Comparison of ENCODE assay signal across 9 mouse cellular contexts in genomic region chr15:82271201-82271600, GRCm38 (mm10). TPM values are rescaled to one million over a fixed set of nuclear protein-coding genes. Genes with fewer than 3 reads are reported as not detected.
DNase-seq lines count a peak whose midpoint lies in the region; ATAC-seq lines count a peak whose summit lies in the region.
"Had no signal": no experiment of that assay in that cellular context is flagged by ENCODE, and none has a peak within 500 bp of the region (broad histone marks: within the 10 kb centered on the region; RNA-seq: fewer than 3 reads in every experiment).

No protein-coding gene starts in this region.

- no peak overlapping the region for H3K4me3 ChIP-seq in hindbrain, embryonic 10.5 days
- no peak overlapping the region for H3K4me3 ChIP-seq in hindbrain, embryonic 16.5 days (ENCODE audit: low read length)
- H3K4me3 ChIP-seq in embryonic facial prominence, embryonic 11.5 days (ENCODE audit: low read depth, low read length): no peak overlapping the region
- no peak overlapping the region for H3K4me3 ChIP-seq in hindbrain, embryonic 13.5 days
- H3K4me3 ChIP-seq in neural tube, embryonic 11.5 days (ENCODE audit: low read depth, low read length): no peak overlapping the region

- H3K4me1 ChIP-seq in hindbrain, embryonic 10.5 days (replicated peaks): peaks cover 74% of the 10 kb centered on the region
- peaks cover 15% of the 10 kb centered on the region for H3K4me1 ChIP-seq in hindbrain, embryonic 16.5 days (ENCODE audit: control insufficient read depth, insufficient read depth, low read depth, low read length)
- H3K4me1 ChIP-seq in embryonic facial prominence, embryonic 11.5 days (ENCODE audit: control insufficient read depth, insufficient read depth, low read length): peaks cover 5% of the 10 kb centered on the region
- peaks cover 53% of the 10 kb centered on the region for H3K4me1 ChIP-seq in hindbrain, embryonic 13.5 days (replicated peaks)
- H3K4me1 ChIP-seq in neural tube, embryonic 11.5 days (ENCODE audit: control insufficient read depth, insufficient read depth, low read length): peaks cover 10% of the 10 kb centered on the region

- peak; percentile 83 for DNase-seq in hindbrain, embryonic 10.5 days (ENCODE audit: low spot score)
- DNase-seq in adrenal gland, postnatal 4 days (ENCODE audit: low spot score in 2 of 2): peak; percentile 44 to 47
- DNase-seq in embryonic facial prominence, embryonic 11.5 days (ENCODE audit: low spot score): peak; percentile 89
- DNase-seq in left cerebral cortex, postnatal 4 days: peak; percentile 91
- peak; percentile 89 for DNase-seq in neural tube, embryonic 11.5 days (ENCODE audit: low spot score)
- peak; percentile 39 for DNase-seq in testis, postnatal 14 days (ENCODE audit: low spot score)

- intact Hi-C loops in left cerebral cortex, postnatal 4 days (cut with DNase I): no loop called here

- peak overlapping the region; percentile 71 for H3K27ac ChIP-seq in hindbrain, embryonic 10.5 days
- no peak overlapping the region for H3K27ac ChIP-seq in hindbrain, embryonic 16.5 days (ENCODE audit: low read depth, low read length)
- H3K27ac ChIP-seq in embryonic facial prominence, embryonic 11.5 days (replicated peaks; ENCODE audit: low read depth, low read length): no peak overlapping the region
- H3K27ac ChIP-seq in hindbrain, embryonic 13.5 days: peak overlapping the region; percentile 62; the same call in 1 of the 2 replicates
- no peak overlapping the region for H3K27ac ChIP-seq in neural tube, embryonic 11.5 days (ENCODE audit: low read depth, low read length)
- H3K27ac ChIP-seq: macrophage had no signal

- whole genome bisulfite sequencing in hindbrain, embryonic 10.5 days: 5% methylated on average over 5 of the region's 5 CpGs
- WGBS in hindbrain, embryonic 16.5 days: 1% methylated on average over 5 of the region's 5 CpGs
- whole genome bisulfite sequencing in embryonic facial prominence, embryonic 11.5 days: 2% methylated on average over 5 of the region's 5 CpGs
- WGBS in hindbrain, embryonic 13.5 days: 3% methylated on average over 5 of the region's 5 CpGs
- WGBS in neural tube, embryonic 11.5 days: 2% methylated on average over 5 of the region's 5 CpGs

- H3K27me3 ChIP-seq in hindbrain, embryonic 10.5 days (ENCODE audit: insufficient read depth, poor library complexity, severe bottlenecking): peaks cover 51% of the 10 kb centered on the region
- no peaks in the 10 kb centered on the region for H3K27me3 ChIP-seq in hindbrain, embryonic 16.5 days (replicated peaks; ENCODE audit: control insufficient read depth, insufficient read depth, low read length)
- peaks cover 11% of the 10 kb centered on the region for H3K27me3 ChIP-seq in embryonic facial prominence, embryonic 11.5 days (ENCODE audit: control insufficient read depth, insufficient read depth, low read length)
- peaks cover 26% of the 10 kb centered on the region for H3K27me3 ChIP-seq in hindbrain, embryonic 13.5 days
- H3K27me3 ChIP-seq in neural tube, embryonic 11.5 days (ENCODE audit: control insufficient read depth, insufficient read depth, low read length): peaks cover 12% of the 10 kb centered on the region

- no peak for ATAC-seq in hindbrain, embryonic 16.5 days
- no peak for ATAC-seq in embryonic facial prominence, embryonic 11.5 days (replicated peaks; ENCODE audit: insufficient number of reproducible peaks, low FRiP score, low TSS enrichment, low read depth)
- no peak for ATAC-seq in hindbrain, embryonic 13.5 days (ENCODE audit: low FRiP score)
- 0 out of 2 replicates have a peak, but pooled peaks have one; percentile 10 for ATAC-seq in neural tube, embryonic 11.5 days (ENCODE audit: insufficient read depth, low FRiP score, low TSS enrichment)

- H3K4me2 ChIP-seq in hindbrain, embryonic 16.5 days (ENCODE audit: low read length): no peak overlapping the region
- no peak overlapping the region for H3K4me2 ChIP-seq in embryonic facial prominence, embryonic 11.5 days (ENCODE audit: low read depth, low read length)
- H3K4me2 ChIP-seq in hindbrain, embryonic 13.5 days: no peak overlapping the region
- H3K4me2 ChIP-seq in neural tube, embryonic 11.5 days (ENCODE audit: low read depth): no peak overlapping the region

- H3K9me3 ChIP-seq in hindbrain, embryonic 10.5 days: no peaks in the 10 kb centered on the region
- no peaks in the 10 kb centered on the region for H3K9me3 ChIP-seq in hindbrain, embryonic 16.5 days (ENCODE audit: control insufficient read depth, low read length)
- no peaks in the 10 kb centered on the region for H3K9me3 ChIP-seq in embryonic facial prominence, embryonic 11.5 days (replicated peaks; ENCODE audit: control insufficient read depth, low read length)
- H3K9me3 ChIP-seq in hindbrain, embryonic 13.5 days: no peaks in the 10 kb centered on the region
- no peaks in the 10 kb centered on the region for H3K9me3 ChIP-seq in neural tube, embryonic 11.5 days (ENCODE audit: control insufficient read depth, low read length)

- H3K9ac ChIP-seq in hindbrain, embryonic 16.5 days (ENCODE audit: low read depth, low read length): no peak overlapping the region
- no peak overlapping the region for H3K9ac ChIP-seq in embryonic facial prominence, embryonic 11.5 days (replicated peaks; ENCODE audit: low read length)
- no peak overlapping the region for H3K9ac ChIP-seq in hindbrain, embryonic 13.5 days
- H3K9ac ChIP-seq in neural tube, embryonic 11.5 days (ENCODE audit: low read length): no peak overlapping the region

- H3K36me3 ChIP-seq in hindbrain, embryonic 10.5 days: no peaks in the 10 kb centered on the region
- no peaks in the 10 kb centered on the region for H3K36me3 ChIP-seq in hindbrain, embryonic 16.5 days (ENCODE audit: control insufficient read depth, insufficient read depth, low read length)
- no peaks in the 10 kb centered on the region for H3K36me3 ChIP-seq in embryonic facial prominence, embryonic 11.5 days (replicated peaks; ENCODE audit: control insufficient read depth, insufficient read depth, low read depth, low read length)
- no peaks in the 10 kb centered on the region for H3K36me3 ChIP-seq in hindbrain, embryonic 13.5 days
- no peaks in the 10 kb centered on the region for H3K36me3 ChIP-seq in neural tube, embryonic 11.5 days (ENCODE audit: control insufficient read depth, insufficient read depth, low read length)

RNA-seq across cellular contexts. Expression of gene Sept3, which starts 3.5 kb away (rescaled TPM):
- 72.8 and 111 TPM in 2 replicates for polyA plus RNA-seq in hindbrain, embryonic 10.5 days (2016; fragmentation: Nextera tagmentation; extraction: Ambion mirVana)
- 321 and 348 TPM in 2 replicates for polyA plus RNA-seq in hindbrain, embryonic 16.5 days (2015; fragmentation: Nextera tagmentation; extraction: Ambion mirVana)
- total RNA-seq in adrenal gland, postnatal 4 days (2021): 10 to 100 TPM; 13.3 to 17.7 TPM
- polyA plus RNA-seq in embryonic facial prominence, embryonic 11.5 days (2014; fragmentation: Nextera tagmentation; extraction: Ambion mirVana): 66.3 and 66.7 TPM in 2 replicates
- 329 and 346 TPM in 2 replicates for polyA plus RNA-seq in hindbrain, embryonic 13.5 days (2015; fragmentation: Nextera tagmentation; extraction: Ambion mirVana)
- 100 to 1,000 TPM; 666 to 687 TPM for total RNA-seq in left cerebral cortex, postnatal 4 days (2021)
- polyA plus RNA-seq in neural tube, embryonic 11.5 days (2014; fragmentation: Nextera tagmentation; extraction: Ambion mirVana): 141 and 142 TPM in 2 replicates

RNA-seq across cellular contexts. Expression of gene 1500009C09Rik, which starts 19.0 kb away (rescaled TPM):
- polyA plus RNA-seq in hindbrain, embryonic 10.5 days (2016; fragmentation: Nextera tagmentation; extraction: Ambion mirVana): 0.17 and 1.5 TPM in 2 replicates
- polyA plus RNA-seq in hindbrain, embryonic 16.5 days (2015; fragmentation: Nextera tagmentation; extraction: Ambion mirVana): 16.7 and 20.3 TPM in 2 replicates
- total RNA-seq in adrenal gland, postnatal 4 days (2021): under 1 TPM; 0.40 to 0.56 TPM
- polyA plus RNA-seq in embryonic facial prominence, embryonic 11.5 days (2014; fragmentation: Nextera tagmentation; extraction: Ambion mirVana): 0.35 and 0.45 TPM in 2 replicates
- 8.9 and 9.2 TPM in 2 replicates for polyA plus RNA-seq in hindbrain, embryonic 13.5 days (2015; fragmentation: Nextera tagmentation; extraction: Ambion mirVana)
- total RNA-seq in left cerebral cortex, postnatal 4 days (2021): 10 to 100 TPM; 70.9 to 77.4 TPM
- 0.68 and 0.76 TPM in 2 replicates for polyA plus RNA-seq in neural tube, embryonic 11.5 days (2014; fragmentation: Nextera tagmentation; extraction: Ambion mirVana)
- polyA plus RNA-seq: macrophage had no signal

RNA-seq across cellular contexts. Expression of gene Cenpm, which starts 26.7 kb away (rescaled TPM):
- 86.2 and 92.6 TPM in 2 replicates for polyA plus RNA-seq in hindbrain, embryonic 10.5 days (2016; fragmentation: Nextera tagmentation; extraction: Ambion mirVana)
- 20.0 and 24.0 TPM in 2 replicates for polyA plus RNA-seq in hindbrain, embryonic 16.5 days (2015; fragmentation: Nextera tagmentation; extraction: Ambion mirVana)
- 10 to 100 TPM; 12.8 to 16.8 TPM for total RNA-seq in adrenal gland, postnatal 4 days (2021)
- polyA plus RNA-seq in embryonic facial prominence, embryonic 11.5 days (2014; fragmentation: Nextera tagmentation; extraction: Ambion mirVana): 86.4 and 92.5 TPM in 2 replicates
- 20.0 and 22.0 TPM in 2 replicates for polyA plus RNA-seq in hindbrain, embryonic 13.5 days (2015; fragmentation: Nextera tagmentation; extraction: Ambion mirVana)
- total RNA-seq in left cerebral cortex, postnatal 4 days (2021): 1 to 10 TPM; 6.5 to 6.9 TPM
- 64.4 and 68.7 TPM in 2 replicates for polyA plus RNA-seq in neural tube, embryonic 11.5 days (2014; fragmentation: Nextera tagmentation; extraction: Ambion mirVana)

RNA-seq across cellular contexts. Expression of gene Wbp2nl, which starts 27.6 kb away (rescaled TPM):
- polyA plus RNA-seq in hindbrain, embryonic 10.5 days (2016; fragmentation: Nextera tagmentation; extraction: Ambion mirVana): 0.19 TPM in 1 of 2 replicates, not detected in the other
- 0.10 TPM in 1 of 2 replicates, not detected in the other for polyA plus RNA-seq in hindbrain, embryonic 16.5 days (2015; fragmentation: Nextera tagmentation; extraction: Ambion mirVana)
- under 1 TPM; 0.34 to 0.37 TPM for total RNA-seq in adrenal gland, postnatal 4 days (2021)
- polyA plus RNA-seq in embryonic facial prominence, embryonic 11.5 days (2014; fragmentation: Nextera tagmentation; extraction: Ambion mirVana): 0.34 TPM in 1 of 2 replicates, not detected in the other
- 0.16 and 0.18 TPM in 2 replicates for polyA plus RNA-seq in hindbrain, embryonic 13.5 days (2015; fragmentation: Nextera tagmentation; extraction: Ambion mirVana)
- total RNA-seq in left cerebral cortex, postnatal 4 days (2021): under 1 TPM in 1 of 2 experiments, not detected in 1; 0.24 TPM
- 0.16 and 0.27 TPM in 2 replicates for polyA plus RNA-seq in neural tube, embryonic 11.5 days (2014; fragmentation: Nextera tagmentation; extraction: Ambion mirVana)
- polyA plus RNA-seq: macrophage had no signal

RNA-seq across cellular contexts. Expression of gene Tnfrsf13c, which starts 47.0 kb away (rescaled TPM):
- polyA plus RNA-seq in hindbrain, embryonic 10.5 days (2016; fragmentation: Nextera tagmentation; extraction: Ambion mirVana): 0.18 and 0.46 TPM in 2 replicates
- 0.10 and 0.31 TPM in 2 replicates for polyA plus RNA-seq in hindbrain, embryonic 16.5 days (2015; fragmentation: Nextera tagmentation; extraction: Ambion mirVana)
- total RNA-seq in adrenal gland, postnatal 4 days (2021): 1 to 10 TPM in 1 of 2 experiments, under 1 TPM in 1; 0.65 to 1.5 TPM
- polyA plus RNA-seq in embryonic facial prominence, embryonic 11.5 days (2014; fragmentation: Nextera tagmentation; extraction: Ambion mirVana): 0.42 TPM in 1 of 2 replicates, not detected in the other
- polyA plus RNA-seq in hindbrain, embryonic 13.5 days (2015; fragmentation: Nextera tagmentation; extraction: Ambion mirVana): not detected in 2 replicates
- 1 to 10 TPM in 1 of 2 experiments, under 1 TPM in 1; 0.46 to 1.1 TPM for total RNA-seq in left cerebral cortex, postnatal 4 days (2021)
- polyA plus RNA-seq in neural tube, embryonic 11.5 days (2014; fragmentation: Nextera tagmentation; extraction: Ambion mirVana): 0.23 and 0.57 TPM in 2 replicates

Comparison
In these comparisons a context has a peak if more than half of its experiments do, and no peak if none do; other contexts are left out.
1. H3K27ac ChIP-seq: peak in hindbrain, embryonic 10.5 days (single experiment) and hindbrain, embryonic 13.5 days (single experiment); none in hindbrain, embryonic 16.5 days (single experiment), embryonic facial prominence, embryonic 11.5 days (single experiment) and neural tube, embryonic 11.5 days (single experiment).
2. DNase-seq: peak in every context shown above with its lines; median percentile 91 in left cerebral cortex, postnatal 4 days; 89 in embryonic facial prominence, embryonic 11.5 days; 89 in neural tube, embryonic 11.5 days; 83 in hindbrain, embryonic 10.5 days; 46 in adrenal gland, postnatal 4 days; 39 in testis, postnatal 14 days.